Mouse (Mus musculus) brain, embryonic 14.5 days (tissue): ENCODE measurements around the gene Vps9d1.

Experiments used
- CTCF ChIP-seq: fragments of 200-500 bp; IDR thresholded peaks from 2 replicates; pipeline ENCODE4 v1.5.1; 2012; ENCODE audit warnings: inconsistent platforms, mild to moderate bottlenecking, moderate library complexity, borderline replicate concordance; ENCODE audit not compliant: insufficient read depth, insufficient read length; ENCODE audit errors: extremely low read depth
- POLR2A ChIP-seq: fragments of 200-500 bp; IDR thresholded peaks from 2 replicates; pipeline ENCODE4 v1.6.1; 2012; ENCODE audit warnings: mild to moderate bottlenecking, inconsistent platforms, borderline replicate concordance; ENCODE audit not compliant: poor library complexity, insufficient read depth, insufficient read length, severe bottlenecking; ENCODE audit errors: extremely low read depth

DNA sequence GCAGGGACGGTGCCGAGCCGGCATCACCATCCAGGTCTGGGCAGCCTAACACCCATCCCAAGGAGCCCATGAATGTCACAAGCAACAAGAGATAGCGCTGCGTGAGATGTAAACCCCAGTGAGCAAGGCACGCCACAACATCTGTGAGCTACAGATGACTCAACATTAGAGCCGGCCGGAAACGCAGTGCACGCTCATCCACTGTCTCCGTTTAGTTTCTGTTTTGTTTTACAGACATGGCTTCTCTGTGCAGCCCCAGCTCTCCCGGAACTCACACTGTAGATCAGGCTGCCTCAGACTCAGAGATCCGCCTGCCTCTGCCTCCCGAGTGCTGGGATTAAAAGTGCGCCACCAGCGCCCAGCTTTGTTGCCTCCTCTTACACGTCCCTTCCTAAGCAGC, 33.2 kb upstream of the Vps9d1 start:
- TF ChIP-seq POLR2A = no peak
- TF ChIP-seq CTCF = no peak
